Mouse (Mus musculus): ENCODE measurements around the gene Olfr39. TPM values are rescaled to one million over a fixed set of nuclear protein-coding genes. Genes with fewer than 3 reads are reported as not detected.

Olfr39 gene
- polyA plus RNA-seq (2017; shearing (Covaris generic)), result not detected

DNA sequence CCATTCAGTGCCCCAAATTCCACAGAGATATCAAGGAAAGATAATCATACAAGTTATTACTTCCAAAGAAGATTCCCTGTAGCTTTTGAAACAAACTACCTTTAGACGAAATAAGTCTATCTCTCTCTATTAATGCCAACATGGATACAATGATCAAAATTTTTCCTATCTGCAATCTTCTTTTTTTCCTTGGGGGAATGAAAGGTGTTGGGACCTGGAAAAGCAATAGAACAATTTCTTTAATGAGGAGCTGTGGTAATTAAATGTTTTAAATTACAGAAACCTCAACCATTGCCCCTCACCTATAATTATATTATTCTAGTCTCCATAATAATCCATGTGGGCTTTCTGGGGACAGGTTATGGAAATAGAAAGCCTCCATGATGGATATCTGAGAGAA, at the start of gene Olfr39:
Olfr39 (plus strand) TSS at position 301 of the 400 bp plus-strand sequence.

DNA sequence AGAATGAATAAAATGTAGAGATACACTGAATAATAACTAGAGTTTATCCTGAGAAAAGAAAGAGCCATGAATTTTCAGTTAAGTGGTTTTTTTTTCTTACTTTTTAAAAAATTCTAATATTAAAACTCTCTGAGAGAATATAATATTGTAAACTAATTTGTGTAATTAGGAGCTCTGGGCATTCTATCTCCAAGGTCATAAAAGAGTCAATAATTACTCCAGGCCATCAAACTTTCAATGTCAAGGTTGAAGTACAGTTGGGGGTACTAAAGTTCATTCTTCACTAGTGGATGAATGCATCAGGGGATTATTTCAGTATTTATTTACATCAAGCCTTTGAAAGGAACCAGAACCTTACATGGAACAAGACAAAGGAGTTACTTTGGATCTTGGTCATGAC, 45.3 kb upstream of the Olfr39 start, which contains the start of gene Olfr872:
Olfr872 (plus strand) TSS at position 301 of the 400 bp plus-strand sequence.

DNA sequence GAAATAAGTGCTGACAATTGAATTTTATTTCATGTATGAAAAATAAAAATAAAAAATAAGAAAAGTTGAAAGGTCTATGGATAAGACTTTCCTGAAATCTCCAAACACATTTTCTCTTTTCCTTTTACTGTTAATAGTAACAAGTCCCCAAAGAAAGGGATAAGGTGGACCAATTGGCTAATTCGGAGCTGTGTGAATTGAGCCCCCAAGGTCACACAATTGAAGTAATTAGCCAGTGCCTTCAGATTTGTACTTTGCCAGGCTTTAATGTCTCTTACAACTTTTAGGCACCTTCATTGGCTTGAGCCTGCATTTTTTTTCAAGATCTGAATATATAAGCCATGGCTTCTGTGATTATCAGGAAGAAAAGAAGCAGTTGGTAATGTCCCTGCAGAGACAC, 16.1 kb downstream of the Olfr39 start, which contains the start of gene Olfr873:
Olfr873 (plus strand) TSS at position 301 of the 400 bp plus-strand sequence.

DNA sequence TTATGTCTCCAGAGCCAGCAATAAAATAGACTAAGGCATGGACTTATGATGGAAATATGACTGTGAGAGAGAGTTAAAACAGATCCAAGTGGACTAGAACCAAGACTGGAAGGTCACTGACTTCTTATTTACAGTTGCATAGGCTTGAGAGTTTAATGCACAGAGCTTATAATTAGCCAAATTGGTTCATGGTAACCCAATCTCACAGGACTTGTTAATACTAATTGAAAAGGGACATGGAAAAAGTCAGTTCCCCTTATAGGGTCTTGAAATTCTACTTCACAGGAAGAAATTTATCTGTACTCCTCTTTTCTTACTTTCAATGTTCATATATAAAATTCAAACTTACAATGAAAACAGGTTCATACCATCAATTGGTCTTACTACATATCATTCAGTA, 53.8 kb downstream of the Olfr39 start, which contains the start of gene Olfr18:
Olfr18 (minus strand) TSS at position 101 of the 400 bp plus-strand sequence.

Other genes starting within 250 kb of the Olfr39 start
- not detected for gene Olfr867, start 224.8 kb upstream of the Olfr39 start, polyA plus RNA-seq (2017; shearing (Covaris generic))
- gene Olfr868, start 183.7 kb upstream of the Olfr39 start, polyA plus RNA-seq (2017; shearing (Covaris generic)), result not detected
- not detected for gene Olfr869, start 153.3 kb upstream of the Olfr39 start, polyA plus RNA-seq (2017; shearing (Covaris generic))
- gene Olfr870, start 108.3 kb upstream of the Olfr39 start, polyA plus RNA-seq (2017; shearing (Covaris generic)), result not detected
- gene Olfr871, start 70.1 kb upstream of the Olfr39 start, polyA plus RNA-seq (2017; shearing (Covaris generic)), result not detected
- gene Olfr872, start 45.2 kb upstream of the Olfr39 start, polyA plus RNA-seq (2017; shearing (Covaris generic)), result under 1 TPM in 1 of 2 experiments, not detected in 1; 0.21 TPM
- gene Olfr873, start 16.2 kb downstream of the Olfr39 start, polyA plus RNA-seq (2017; shearing (Covaris generic)), result under 1 TPM in 1 of 2 experiments, not detected in 1; 0.06 TPM
- gene Olfr18, start 53.7 kb downstream of the Olfr39 start, polyA plus RNA-seq (2017; shearing (Covaris generic)), result not detected
- 10 to 100 TPM; 20.2 to 26.2 TPM for gene Zfp560, start 102.8 kb downstream of the Olfr39 start, polyA plus RNA-seq (2017; shearing (Covaris generic))
- gene Zfp26, start 177.8 kb downstream of the Olfr39 start, polyA plus RNA-seq (2017; shearing (Covaris generic)), result 10 to 100 TPM; 26.8 to 30.2 TPM
- gene Zfp426, start 210.4 kb downstream of the Olfr39 start, polyA plus RNA-seq (2017; shearing (Covaris generic)), result 10 to 100 TPM; 12.7 to 23.8 TPM
- gene Zfp266, start 239.1 kb downstream of the Olfr39 start, polyA plus RNA-seq (2017; shearing (Covaris generic)), result 10 to 100 TPM; 23.0 to 32.3 TPM